Mouse (Mus musculus) layer of hippocampus, adult 18-20 months (tissue): ENCODE measurements around the gene Surf6. TPM values are rescaled to one million over a fixed set of nuclear protein-coding genes. Genes with fewer than 3 reads are reported as not detected.

Experiments
- total RNA-seq, 2 experiments: library from RNA; stranded (reverse); gene quantifications; 2 replicates each; pipeline ENCODE4 v1.2.3; 2021

The Surf6 gene
- total RNA-seq, 2 experiments from 2014 or later: 26.4 to 29.0 TPM

Other genes starting within 250 kb of the Surf6 start
- not detected for gene Lcn4, start 231.6 kb downstream of the Surf6 start, total RNA-seq
- not detected for gene Abo, start 37.9 kb downstream of the Surf6 start, total RNA-seq
- gene Med22, start 7.8 kb upstream of the Surf6 start, total RNA-seq: 10 to 100 TPM; 47.5 to 50.1 TPM
- gene Rpl7a, start 7.9 kb upstream of the Surf6 start, total RNA-seq: 100 to 1,000 TPM; 253 to 258 TPM
- 10 to 100 TPM; 34.2 to 36.5 TPM for gene Surf2, start 13.5 kb upstream of the Surf6 start, total RNA-seq
- 100 to 1,000 TPM; 109 to 111 TPM for gene Surf1, start 13.7 kb upstream of the Surf6 start, total RNA-seq
- 10 to 100 TPM; 52.0 to 56.2 TPM for gene Surf4, start 31.0 kb upstream of the Surf6 start, total RNA-seq
- gene Stkld1, start 31.2 kb upstream of the Surf6 start, total RNA-seq: under 1 TPM; 0.15 to 0.30 TPM
- gene Rexo4, start 61.5 kb upstream of the Surf6 start, total RNA-seq: 10 to 100 TPM; 59.0 to 63.7 TPM
- gene Adamts13, start 70.5 kb upstream of the Surf6 start, total RNA-seq: 1 to 10 TPM; 1.0 to 1.4 TPM
- 10 to 100 TPM; 39.3 to 43.6 TPM for gene Cacfd1, start 107.0 kb upstream of the Surf6 start, total RNA-seq
- gene Slc2a6, start 125.1 kb upstream of the Surf6 start, total RNA-seq: 10 to 100 TPM; 31.7 to 34.6 TPM
- under 1 TPM; 0.69 to 0.91 TPM for gene Mymk, start 169.3 kb upstream of the Surf6 start, total RNA-seq
- 10 to 100 TPM; 13.2 to 13.7 TPM for gene Adamtsl2, start 176.5 kb upstream of the Surf6 start, total RNA-seq
- 100 to 1,000 TPM; 118 to 119 TPM for gene Fam163b, start 239.6 kb upstream of the Surf6 start, total RNA-seq